Mouse (Mus musculus) embryo, embryonic 11 days (tissue): Measurements from ENCODE around the gene Phkb.

ENCODE experiments used
- DNase-seq: peaks from one replicate; pipeline ENCODE4 v3.0.0-alpha.2; 2015

Phkb gene

DNA sequence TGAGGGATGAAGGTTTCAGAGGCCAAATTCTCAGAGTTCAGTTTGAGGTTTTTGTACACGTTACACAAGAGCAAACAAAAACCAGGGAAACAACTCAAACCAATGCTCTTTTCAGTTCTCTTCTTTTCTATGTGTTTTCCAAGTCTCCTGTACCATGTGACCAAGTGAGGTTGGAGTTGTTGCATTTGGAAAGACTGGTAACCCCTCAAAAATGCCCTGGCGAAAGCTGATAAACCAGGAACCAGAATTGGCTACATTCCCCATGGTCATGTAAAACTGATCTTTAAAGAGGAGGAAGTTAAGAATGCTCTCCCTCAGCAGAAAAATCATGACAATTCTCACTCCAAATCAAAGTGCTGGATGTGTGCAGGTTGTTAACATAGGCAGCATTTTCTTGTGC, 117.6 kb downstream of the Phkb start:
- DNase-seq = no peak

DNA sequence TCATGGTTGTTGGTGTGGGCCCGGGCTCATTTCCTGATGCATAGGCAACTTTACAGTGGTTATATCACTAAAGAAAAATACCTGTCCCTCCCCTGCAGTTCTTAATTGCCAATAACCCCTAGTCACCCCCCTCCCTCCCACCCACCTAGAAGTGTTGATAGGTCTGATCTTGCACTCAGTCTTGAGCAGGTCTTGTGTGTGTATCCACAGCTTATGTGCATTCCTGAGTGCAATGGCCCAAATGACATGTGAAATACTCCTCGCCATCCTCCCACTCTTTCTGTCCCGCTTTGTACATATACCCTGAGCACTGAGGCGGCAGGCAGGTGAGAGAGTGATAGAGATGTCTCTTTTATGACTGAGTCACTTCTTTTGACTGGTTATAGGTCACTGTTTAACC, 119.1 kb downstream of the Phkb start:
- DNase-seq = no peak

DNA sequence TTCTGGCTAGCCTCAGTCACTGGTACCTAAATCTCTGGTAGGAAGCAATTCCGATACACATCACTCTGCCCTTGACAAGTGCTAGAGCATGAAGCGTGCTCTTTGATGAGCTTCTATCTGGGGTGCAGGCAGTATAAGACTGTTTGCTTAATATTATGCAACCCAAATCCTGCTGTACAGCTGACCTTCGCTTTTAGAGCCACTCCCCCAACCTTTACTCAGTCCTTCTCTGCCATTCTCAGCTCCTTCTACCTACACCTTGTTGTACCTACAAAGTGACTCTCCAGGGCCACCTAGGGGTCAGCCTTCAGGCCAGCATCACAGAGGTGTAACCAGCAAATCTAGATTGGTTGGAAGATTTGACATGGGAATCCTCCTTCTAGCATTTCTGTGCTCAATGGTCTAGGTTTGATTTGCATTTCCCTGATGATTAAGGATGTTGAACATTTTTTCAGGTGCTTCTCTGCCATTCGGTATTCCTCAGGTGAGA, 136.9 kb downstream of the Phkb start:
- DNase-seq = no peak

DNA sequence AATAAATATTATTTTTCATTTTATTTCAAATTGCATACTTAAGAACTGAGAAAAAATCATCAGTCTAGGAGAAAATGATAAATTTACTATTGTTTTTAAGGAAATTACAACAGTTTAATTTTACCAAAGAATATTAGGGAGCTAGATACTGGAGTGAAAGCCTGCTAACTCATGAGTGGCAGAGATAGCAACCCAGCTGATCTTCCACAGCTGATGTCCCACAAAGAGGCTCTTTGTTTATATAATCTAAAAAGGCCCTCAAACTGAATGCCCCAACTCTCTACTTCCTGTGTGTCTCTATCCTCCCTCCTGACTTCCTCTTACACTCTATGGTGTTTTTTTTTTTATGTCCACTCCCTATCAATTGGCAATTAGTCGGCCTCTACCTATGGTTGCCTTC, 152.2 kb downstream of the Phkb start:
- DNase-seq = no peak

DNA sequence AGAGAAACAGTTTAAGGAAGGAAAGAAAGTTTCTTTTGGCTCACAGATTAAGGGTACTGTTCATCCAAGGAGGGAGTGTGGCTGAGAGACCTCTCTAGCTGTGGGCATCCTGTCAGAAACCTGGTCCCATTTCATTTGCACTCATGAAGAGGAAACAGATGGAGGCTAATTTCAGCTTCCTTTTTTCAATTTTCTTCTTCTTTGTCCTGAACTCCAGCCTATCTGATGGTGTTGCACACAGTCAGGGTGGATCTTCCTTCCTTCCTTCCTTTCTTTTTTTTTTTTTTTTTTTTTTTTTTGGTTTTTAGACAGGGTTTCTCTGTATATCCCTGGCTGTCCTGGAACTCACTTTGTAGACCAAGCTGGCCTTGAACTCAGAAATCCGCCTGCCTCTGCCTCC, 152.9 kb downstream of the Phkb start:
- no peak for DNase-seq

DNA sequence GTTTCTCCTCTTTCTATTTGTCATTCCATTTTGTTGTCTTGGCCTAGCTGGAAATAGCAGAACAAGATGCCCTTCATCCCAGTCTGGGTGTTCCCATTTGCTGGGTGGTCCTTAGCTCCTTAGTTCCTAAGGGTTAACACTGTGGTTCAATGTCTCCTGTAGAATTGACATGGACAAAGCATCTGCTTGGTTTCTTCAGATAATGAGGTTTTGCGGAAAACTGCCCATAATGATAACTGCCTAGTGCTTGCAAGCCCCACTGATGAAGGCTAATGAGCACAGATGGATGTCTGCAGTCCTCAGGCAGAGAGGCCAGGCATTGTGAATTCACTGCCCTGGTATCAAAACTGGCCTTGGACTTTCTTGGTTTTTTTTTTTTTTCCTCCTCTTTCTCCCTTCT, 155.2 kb downstream of the Phkb start:
- no peak for DNase-seq

DNA sequence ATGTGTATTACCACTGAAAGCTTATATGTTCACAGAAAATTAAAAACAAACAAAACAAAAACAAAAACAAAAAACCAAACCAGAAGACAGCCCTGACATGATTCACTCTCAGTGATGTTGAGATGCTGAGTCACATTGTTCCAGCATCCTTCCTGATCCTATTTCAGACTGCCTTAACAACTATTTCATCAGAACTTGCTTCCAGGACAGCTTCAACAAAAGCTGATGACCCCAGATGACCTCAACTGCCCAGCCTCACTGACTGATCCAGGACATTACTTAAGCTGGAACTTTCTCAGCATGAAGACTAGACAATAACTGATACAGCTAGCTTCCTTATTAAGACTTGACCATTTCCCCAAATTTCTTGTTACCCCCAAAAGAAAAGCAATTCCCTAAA, 165.7 kb downstream of the Phkb start:
- DNase-seq = no peak

DNA sequence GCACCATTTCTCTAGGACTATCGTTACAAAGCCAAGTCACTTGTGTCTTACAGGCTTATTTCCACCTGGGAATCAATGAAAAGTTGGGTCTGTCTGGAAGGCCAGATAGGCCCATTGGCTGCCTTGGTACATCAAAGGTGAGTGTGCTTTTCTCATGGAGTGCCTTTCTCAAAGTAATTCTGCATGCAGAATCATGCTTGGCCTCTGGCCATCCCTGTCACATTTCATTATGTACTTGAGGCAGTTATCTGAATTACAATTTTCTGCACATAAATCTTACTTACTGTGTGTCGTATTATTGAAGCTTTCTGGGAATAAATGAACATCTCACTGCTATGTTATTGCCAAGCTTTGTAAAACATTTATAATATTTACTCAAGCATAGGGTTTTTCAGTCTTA, 176.0 kb downstream of the Phkb start:
- DNase-seq = no peak

DNA sequence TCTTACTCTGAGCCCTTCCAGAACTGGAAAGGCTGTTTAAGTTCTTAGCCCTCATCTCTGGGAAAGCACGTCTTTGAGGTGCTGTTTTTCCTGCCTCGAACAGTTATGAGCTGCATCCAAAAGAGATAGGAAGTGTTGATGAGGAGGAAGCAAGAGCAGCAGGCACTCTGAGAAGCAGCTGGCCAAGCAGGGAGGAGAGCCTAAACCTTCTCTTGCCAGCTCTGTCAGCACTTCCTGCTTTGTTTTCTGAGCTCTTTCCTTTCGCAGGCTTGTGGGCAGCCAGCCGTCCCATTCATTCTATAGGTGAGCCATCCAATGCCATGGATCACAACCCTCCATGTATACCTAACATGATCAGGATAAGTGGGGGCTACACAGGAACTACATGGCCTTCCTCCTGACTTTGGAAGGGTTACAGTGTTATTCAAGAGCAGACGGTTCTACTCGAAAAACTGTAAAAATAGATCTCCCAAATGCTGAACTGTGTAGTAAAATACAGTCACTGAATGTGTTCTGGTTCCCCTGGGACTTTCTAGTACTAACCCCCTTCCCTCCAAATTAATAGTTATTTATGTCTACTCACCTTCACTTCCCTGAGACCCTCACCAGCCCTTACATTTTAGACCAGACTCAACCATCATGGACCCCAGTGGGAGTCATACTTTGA, 188.0 kb downstream of the Phkb start:
- DNase-seq = no peak

DNA sequence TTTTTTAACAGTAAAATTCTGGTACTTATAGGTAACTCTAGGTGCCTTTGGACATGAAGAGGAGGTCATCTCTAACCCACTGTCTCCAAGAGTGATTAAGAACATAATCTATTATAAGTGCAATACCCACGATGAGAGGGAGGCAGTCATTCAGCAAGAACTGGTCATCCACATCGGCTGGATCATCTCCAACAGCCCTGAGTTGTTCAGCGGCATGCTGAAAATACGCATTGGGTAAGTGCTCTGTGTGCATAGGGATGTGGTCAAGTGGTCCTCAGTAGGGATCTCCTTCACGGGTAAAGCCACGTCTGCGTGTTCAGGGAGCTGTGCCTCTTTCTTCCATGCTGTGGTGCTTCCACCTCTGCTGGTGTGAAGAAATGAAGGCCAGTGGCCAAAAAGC, 188.7 kb downstream of the Phkb start:
- no peak for DNase-seq

DNA sequence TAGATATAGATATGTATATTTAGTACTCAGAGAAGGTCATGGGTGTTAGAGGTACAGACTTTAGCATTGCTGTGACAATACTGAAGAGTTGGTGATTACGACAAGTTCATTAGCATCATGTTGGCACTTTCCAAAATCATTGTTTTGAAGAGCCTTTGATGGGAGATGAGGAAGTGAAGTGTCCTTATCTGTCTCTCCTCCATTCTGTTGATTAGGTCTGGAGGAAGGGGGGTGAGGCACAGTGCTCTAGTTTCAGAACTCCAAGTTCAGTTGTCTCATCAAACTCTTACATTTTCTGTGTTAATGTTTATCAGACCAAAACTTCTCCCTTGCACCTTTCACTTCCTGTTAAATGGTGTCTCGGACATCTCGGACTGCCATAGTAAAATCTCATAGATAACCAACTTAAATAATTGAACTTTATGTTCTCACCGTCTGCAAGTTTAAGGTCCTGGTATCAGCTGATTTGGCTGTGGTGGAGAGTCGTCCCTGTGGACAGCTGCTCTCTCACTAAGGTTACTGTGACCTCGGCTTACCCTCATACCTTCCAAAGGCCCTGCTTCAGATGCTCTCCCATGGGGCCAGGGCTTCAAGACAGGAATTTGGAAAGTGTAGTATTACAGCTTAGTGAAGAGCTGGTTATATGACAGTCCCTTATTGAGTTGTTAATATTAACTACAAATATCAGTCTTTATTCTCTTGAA, 194.1 kb downstream of the Phkb start:
- no peak for DNase-seq

DNA sequence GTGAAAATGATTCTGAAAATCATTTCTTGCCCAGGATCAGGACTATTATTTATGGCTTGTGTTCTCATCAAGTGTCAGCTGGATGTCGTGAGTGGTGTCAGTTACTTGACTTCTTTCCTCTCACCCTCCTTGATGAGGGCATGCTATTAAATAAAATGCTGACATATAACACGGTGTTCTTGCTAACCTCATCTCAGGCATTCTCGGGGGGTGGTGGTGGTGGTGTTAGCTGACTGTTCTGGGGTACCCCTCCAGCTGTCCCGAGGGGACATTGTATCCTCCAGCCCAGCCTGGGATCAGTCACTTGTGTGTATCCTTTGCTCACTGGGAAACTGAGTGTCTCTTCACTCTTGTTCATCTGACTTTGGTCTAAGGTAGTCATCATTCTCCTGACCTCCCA, 194.6 kb downstream of the Phkb start:
- DNase-seq = no peak

DNA sequence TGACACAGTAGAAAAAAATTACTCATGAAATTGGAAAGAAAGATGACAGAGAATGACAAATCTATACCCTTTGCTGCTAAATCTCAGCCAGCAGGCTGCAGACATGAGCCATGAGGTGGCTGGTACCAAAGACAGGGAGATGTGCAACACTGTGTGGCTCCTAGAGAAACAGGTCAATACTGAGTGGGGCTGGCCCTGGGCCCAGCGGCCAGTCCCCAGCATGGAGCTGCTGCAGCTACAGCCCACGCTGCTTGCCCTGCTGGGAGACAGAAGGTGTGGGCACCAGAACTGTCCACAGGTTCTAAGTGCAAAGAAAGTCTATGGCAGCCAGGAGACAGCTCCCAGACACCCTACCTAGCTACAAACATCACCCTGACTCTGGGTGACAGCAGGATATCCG, 197.7 kb downstream of the Phkb start:
- no peak for DNase-seq

DNA sequence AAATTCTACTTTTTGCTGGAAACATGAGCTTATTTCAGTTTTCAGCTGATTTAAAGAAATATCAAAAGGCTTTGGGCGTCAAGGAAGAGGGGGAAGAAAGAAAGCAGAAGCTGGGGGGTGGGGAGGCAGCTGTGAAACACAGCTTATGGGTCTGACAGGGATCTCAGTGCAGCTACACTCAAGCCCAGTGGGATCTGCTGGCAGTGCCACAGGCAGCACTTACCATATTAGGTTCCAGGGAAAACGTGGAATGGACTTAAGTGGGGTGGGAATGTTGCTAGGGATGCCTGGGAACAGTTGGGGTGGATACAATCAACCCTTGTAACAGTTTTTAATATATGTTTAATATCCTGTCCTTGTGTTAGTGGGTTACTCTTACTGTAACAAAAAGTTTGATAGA, 201.3 kb downstream of the Phkb start:
- peak; percentile 36 for DNase-seq

DNA sequence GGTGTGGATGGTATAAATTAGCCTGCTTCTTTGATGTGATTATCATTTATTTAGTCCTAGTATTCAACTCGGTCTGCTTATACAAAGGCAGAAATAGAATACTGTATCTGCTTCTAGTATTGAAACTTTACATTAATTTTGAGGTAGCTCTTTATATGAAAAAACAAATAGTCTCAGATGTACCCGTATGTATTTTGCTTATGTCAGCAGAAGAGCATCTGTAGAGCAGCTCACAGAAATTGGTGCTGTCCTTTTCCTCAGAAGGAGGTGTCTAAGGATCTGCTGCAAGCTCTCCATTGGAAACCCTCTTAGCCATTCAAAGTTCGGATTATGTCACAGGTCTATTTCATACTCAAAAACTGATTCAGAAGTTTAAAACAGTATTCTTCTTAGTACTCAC, 210.1 kb downstream of the Phkb start:
- no peak for DNase-seq

DNA sequence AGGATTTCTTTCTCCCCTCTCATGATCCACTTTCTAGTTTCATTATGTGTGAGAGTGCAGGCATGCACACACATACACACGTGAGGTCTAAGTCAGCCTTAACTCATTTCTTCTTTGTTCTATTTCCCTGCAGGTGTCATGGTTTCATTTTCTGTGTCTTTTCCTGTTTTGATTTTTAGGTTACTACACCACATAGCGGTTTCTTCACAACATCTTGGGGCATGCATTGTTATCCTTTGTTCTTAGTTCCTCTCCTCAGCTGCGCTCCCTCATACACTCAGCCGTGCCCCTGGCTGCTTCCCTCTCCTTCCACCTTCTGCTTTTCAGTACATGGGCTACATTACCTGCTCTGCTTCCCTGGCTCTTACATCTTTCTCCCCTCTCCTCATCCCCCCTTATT, 211.2 kb downstream of the Phkb start:
- no peak for DNase-seq

DNA sequence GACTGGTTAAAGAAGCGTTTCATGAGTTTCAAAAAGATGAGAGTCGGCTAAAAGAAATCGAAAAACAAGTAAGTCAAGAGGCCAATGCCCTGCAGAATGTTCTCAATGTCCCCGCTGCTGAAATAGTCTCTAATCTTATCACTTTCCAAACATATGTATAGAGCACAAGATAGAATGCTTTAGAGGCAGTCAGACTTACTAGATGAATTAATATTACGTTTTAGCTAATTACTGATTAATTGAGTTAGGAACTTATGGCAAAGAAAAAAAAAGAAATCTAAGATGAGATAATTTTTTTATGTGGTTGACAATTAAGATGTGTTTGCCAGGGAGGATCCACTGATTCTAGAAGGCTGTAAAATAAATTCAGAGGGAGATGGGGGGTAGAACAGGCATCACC, 217.9 kb downstream of the Phkb start:
- DNase-seq = no peak

DNA sequence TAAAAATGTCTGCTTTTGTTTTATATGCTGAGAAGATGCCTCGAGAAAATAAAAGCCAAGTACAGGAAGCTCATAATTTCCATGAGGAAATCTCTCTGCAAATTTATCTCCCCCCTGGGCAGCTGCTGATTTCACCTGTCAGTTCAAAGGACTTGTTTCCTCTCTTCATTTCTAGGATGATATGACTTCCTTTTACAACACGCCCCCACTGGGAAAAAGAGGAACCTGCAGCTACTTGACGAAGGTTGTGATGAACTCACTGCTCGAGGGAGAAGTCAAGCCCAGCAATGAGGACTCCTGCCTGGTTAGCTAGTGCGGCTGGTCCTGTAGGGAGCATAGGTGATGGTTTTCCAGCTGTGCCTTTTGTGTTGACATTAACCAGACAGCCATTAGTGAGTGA, 218.4 kb downstream of the Phkb start:
- DNase-seq = no peak

DNA sequence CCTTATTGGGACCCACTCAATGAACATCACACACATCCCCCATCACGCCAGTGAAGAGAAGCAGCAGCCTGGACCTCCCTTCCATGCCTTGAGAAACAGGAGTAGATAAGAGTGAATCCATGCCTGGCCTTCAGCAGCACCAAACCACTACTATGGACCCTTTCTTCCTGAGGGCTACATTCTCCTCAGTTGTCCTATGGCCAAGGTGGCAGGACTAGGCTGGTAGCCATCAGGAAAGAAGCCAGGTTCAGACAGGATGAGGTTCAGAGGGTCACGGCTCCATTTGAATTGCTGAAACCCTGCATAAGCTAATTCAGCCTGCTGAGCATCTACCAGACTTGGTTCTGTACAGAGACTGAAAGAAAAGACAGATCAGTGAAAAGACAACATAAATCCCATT, 222.7 kb downstream of the Phkb start:
- no peak for DNase-seq

DNA sequence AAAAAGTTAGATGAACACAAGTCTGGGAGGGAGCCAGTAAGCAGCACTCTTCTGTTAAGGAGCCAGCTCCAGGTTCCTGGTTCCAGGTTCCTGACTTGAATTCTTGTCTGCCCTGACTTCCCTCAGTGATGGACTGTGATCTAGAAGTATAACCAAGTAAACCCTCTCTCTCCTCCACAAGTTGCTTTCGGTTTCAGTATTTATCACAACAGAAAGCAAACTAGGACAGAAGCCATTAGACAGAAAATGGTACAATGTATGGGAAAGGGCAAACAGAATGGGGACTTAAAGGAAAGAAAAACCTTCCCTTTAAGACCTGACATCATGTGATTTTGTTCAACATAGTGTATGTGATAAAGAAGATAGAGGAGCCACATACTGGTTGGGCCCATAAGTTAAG, 238.7 kb downstream of the Phkb start:
- no peak for DNase-seq

DNA sequence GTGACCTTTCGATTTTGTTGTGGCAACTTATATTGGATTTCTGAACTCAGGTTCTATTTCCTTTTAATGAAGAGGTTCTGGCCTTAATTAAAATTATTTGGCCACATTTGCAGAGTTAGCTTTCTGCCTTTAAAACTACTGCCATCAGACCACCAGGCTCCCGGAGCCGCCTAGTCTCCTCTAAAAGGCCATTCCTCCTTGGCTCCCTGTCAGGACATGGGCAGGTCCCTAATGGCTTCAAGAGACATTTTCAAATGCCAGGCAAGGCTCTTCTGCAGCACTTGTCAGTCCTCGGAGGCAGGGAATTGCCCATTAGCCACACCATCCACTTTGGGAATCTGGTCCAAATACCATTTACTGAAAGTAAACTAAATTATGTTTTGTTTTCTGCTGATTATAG, 242.6 kb downstream of the Phkb start:
- no peak for DNase-seq

DNA sequence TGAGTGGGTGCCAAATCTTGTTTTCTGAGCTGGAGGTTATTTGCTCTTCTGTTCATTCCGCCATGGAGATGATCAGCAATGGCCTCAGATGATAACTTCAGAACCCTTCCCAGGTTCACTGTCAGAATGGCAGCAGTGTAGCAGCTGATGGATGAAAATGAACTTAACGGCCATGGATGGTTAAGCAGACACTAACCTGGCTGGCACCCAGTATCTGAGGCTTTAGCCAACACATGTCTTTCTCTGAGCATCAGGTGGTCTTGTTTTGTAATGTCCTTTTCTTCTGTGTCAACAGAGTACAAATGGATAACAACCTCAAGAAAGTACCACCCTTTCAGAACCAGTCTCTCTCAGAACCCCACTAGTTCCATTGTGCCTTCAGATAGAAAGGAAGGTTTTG, 246.0 kb downstream of the Phkb start:
- DNase-seq = no peak

DNA sequence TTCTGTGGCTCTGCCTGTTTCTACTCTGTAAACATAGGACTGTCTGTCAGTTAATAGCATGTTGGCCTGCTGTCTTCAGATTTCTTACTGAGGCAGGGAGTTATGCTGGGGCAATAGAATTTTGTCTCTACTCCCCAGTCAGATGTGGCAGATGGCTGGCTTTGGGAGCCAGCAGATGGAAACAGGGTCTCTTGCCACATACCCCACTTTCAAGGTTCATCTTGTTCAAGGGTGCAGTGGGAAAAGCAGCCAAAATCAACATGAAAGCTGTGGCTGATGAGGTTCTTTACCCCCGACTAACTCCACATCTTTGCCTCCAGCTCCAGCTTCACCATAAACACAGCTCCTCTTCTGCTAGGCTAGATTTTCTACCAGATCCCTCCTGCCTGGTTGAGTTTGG, 246.7 kb downstream of the Phkb start:
- no peak for DNase-seq

DNA sequence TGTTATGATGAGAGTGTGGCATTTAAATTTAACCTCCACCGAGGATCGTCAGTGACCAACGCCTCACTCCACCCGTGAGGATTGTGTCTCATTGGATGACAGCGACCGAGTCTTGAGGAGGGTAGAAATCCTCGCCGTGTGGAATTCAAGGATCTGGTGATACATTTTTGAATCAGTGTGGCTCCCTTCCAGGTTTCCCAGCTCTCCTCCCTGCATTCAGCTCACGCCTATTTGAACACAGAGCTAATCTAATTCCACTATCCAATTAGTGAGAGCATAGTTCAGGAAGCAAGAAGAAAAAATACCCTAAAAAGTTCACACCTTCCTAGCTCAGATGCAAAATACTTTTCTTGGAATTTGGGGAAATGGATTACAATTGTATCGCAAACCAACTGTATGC, 249.9 kb downstream of the Phkb start:
- no peak for DNase-seq
